Mouse (Mus musculus) layer of hippocampus, adult 11-12 months (tissue): ENCODE measurements at regions not wholly inside any gene's neighbourhood (a gene's known extent, or its start where the extent isn't known, plus 50 kb on each side); places are given as distances from the start of the nearest gene placed in this dataset.
A peak's percentile ranks its signal among the peaks of the same experiment; 100 is the strongest.

ENCODE experiments used
- DNase-seq: peaks from one replicate; pipeline ENCODE4 v3.0.0; 2022; ENCODE audit warnings: low spot score

- no peak for DNase-seq
Observed at GRCm38 (mm10) chr6:84436716-84437115, 157.0 kb downstream of the Cyp26b1 start.

GRCm38 (mm10) chr6:84434532-84434931 lies 159.2 kb downstream of the Cyp26b1 start:
- no peak for DNase-seq

GRCm38 (mm10) chr6:84431622-84431955 lies 162.1 kb downstream of the Cyp26b1 start:
- no peak for DNase-seq

GRCm38 (mm10) chr6:84430925-84431621 lies 162.6 kb downstream of the Cyp26b1 start:
- DNase-seq = no peak

GRCm38 (mm10) chr6:84430146-84430545 lies 163.6 kb downstream of the Cyp26b1 start:
- no peak for DNase-seq

GRCm38 (mm10) chr6:84429247-84429646 lies 164.5 kb downstream of the Cyp26b1 start:
- peak; percentile 61 for DNase-seq

- no peak for DNase-seq
Observed at GRCm38 (mm10) chr6:84426691-84427090, 167.0 kb downstream of the Cyp26b1 start.

- DNase-seq = peak; percentile 47
Observed at GRCm38 (mm10) chr6:84425823-84426222, 167.9 kb downstream of the Cyp26b1 start.

- no peak for DNase-seq
Observed at GRCm38 (mm10) chr6:84422946-84423345, 170.8 kb downstream of the Cyp26b1 start.

- DNase-seq = no peak
Observed at GRCm38 (mm10) chr6:84419691-84420090, 174.0 kb downstream of the Cyp26b1 start.

GRCm38 (mm10) chr6:84419281-84419680 lies 174.4 kb downstream of the Cyp26b1 start:
- no peak for DNase-seq

- DNase-seq = no peak
Observed at GRCm38 (mm10) chr6:84416992-84417636, 176.6 kb downstream of the Cyp26b1 start.

GRCm38 (mm10) chr6:84414400-84414799 lies 179.3 kb downstream of the Cyp26b1 start:
- DNase-seq = no peak

- DNase-seq = no peak
Observed at GRCm38 (mm10) chr6:84409863-84410513, 183.7 kb downstream of the Cyp26b1 start.

GRCm38 (mm10) chr6:84408513-84408912 lies 185.2 kb downstream of the Cyp26b1 start:
- DNase-seq = no peak

- peak; percentile 70 for DNase-seq
Observed at GRCm38 (mm10) chr6:84407773-84408172, 185.9 kb downstream of the Cyp26b1 start.

- no peak for DNase-seq
Observed at GRCm38 (mm10) chr6:84404695-84405094, 189.0 kb downstream of the Cyp26b1 start.

GRCm38 (mm10) chr6:84402431-84402830 lies 191.3 kb downstream of the Cyp26b1 start:
- no peak for DNase-seq

- no peak for DNase-seq
Observed at GRCm38 (mm10) chr6:84394496-84395090, 199.1 kb downstream of the Cyp26b1 start.

GRCm38 (mm10) chr6:84393519-84394231 lies 200.0 kb downstream of the Cyp26b1 start:
- DNase-seq = no peak

GRCm38 (mm10) chr6:84392752-84393511 lies 200.8 kb downstream of the Cyp26b1 start:
- DNase-seq = no peak
